Mouse (Mus musculus) bone marrow macrophage, adult 2 months (primary cell): ENCODE data around the gene Lrrc8d.

Experiments used
- CTCF ChIP-seq: IDR thresholded peaks from 2 replicates; pipeline ENCODE4 v1.5.1; 2012; ENCODE audit warnings: low read depth, mild to moderate bottlenecking, low read length, moderate library complexity
- POLR2A ChIP-seq: IDR thresholded peaks from 2 replicates; pipeline ENCODE4 v1.6.1; 2012; ENCODE audit warnings: mild to moderate bottlenecking, low read depth, low read length, borderline replicate concordance

- TF ChIP-seq CTCF (no peak), POLR2A (no peak)
Observed at GRCm38 (mm10) chr5:105869739-105870138, 170.0 kb downstream of the Lrrc8d start.
